Mouse (Mus musculus) olfactory bulb, adult 2 months (tissue): ENCODE data around the gene Dab2.

Source experiments
- CTCF ChIP-seq: fragments of 200-500 bp; IDR thresholded peaks from 2 replicates; pipeline ENCODE4 v1.5.1; 2012; ENCODE audit warnings: low read depth, mild to moderate bottlenecking, low read length, moderate library complexity; ENCODE audit not compliant: insufficient read depth
- POLR2A ChIP-seq: fragments of 200-500 bp; IDR thresholded peaks from 2 replicates; pipeline ENCODE4 v1.6.1; 2012; ENCODE audit warnings: mild to moderate bottlenecking, low read depth, low read length, moderate library complexity; ENCODE audit not compliant: insufficient read depth

- TF ChIP-seq CTCF (no peak), POLR2A (no peak)
These were observed 77.2 kb downstream of the Dab2 start for GRCm38 (mm10) chr15:6376785-6377184.
